Mouse (Mus musculus) kidney, postnatal 25 days (tissue): ENCODE measurements around the gene Vmn2r33.
"Not testable (repeated sequence)": the region's sequence is repeated elsewhere in the genome, so short reads cannot be mapped to it uniquely, and the experiment has no call there.

Experiments
- DNase-seq, 2 experiments: peaks; one replicate each; pipeline ENCODE4 v3.0.0; 2021; ENCODE audit warnings: mixed read lengths in 2 of 2

Vmn2r33 gene

GRCm38 (mm10) chr7:7566686-7567085 lies at the start of gene Vmn2r33:
Gene Vmn2r33 (minus strand): TSS chr7:7566786.
- DNase-seq, result not testable (repeated sequence)
